Mouse (Mus musculus) kidney, adult 2 months (tissue): ENCODE results near the gene Dusp3. TPM values are rescaled to one million over a fixed set of nuclear protein-coding genes. Genes with fewer than 3 reads are reported as not detected.
"Not testable (repeated sequence)": the region's sequence is repeated elsewhere in the genome, so short reads cannot be mapped to it uniquely, and the experiment has no call there.

Experiments
- DNase-seq: peaks from one replicate; pipeline ENCODE4 v3.0.0; 2021
- H3K27ac ChIP-seq: fragments of 200-500 bp; 2 replicates; pipeline ENCODE4 v1.5.1; 2012; ENCODE audit warnings: low read depth, low read length, control low read depth, inconsistent platforms; ENCODE audit not compliant: insufficient read depth
- H3K27me3 ChIP-seq: fragments of 200-500 bp; replicated peaks from 2 replicates; pipeline ENCODE4 v1.6.1; 2012; ENCODE audit warnings: mild to moderate bottlenecking, moderate library complexity, low read length, inconsistent platforms; ENCODE audit not compliant: control insufficient read depth, insufficient read depth
- H3K36me3 ChIP-seq: fragments of 200-500 bp; 2 replicates; pipeline ENCODE4 v1.6.1; 2012; ENCODE audit warnings: mild to moderate bottlenecking, moderate library complexity, low read length, inconsistent platforms; ENCODE audit not compliant: control insufficient read depth, insufficient read depth
- H3K4me1 ChIP-seq: fragments of 200-500 bp; 2 replicates; pipeline ENCODE4 v1.6.1; 2011; ENCODE audit warnings: low read length; ENCODE audit not compliant: control insufficient read depth, insufficient read depth
- H3K4me3 ChIP-seq: fragments of 200-500 bp; 2 replicates; pipeline ENCODE4 v1.5.1; 2011; ENCODE audit warnings: mild to moderate bottlenecking, low read depth, low read length, control low read depth; ENCODE audit not compliant: insufficient read depth
- CTCF ChIP-seq: fragments of 200-500 bp; conservative IDR thresholded peaks from 2 replicates; pipeline ENCODE4 v1.5.1; 2011; ENCODE audit warnings: low read depth, mild to moderate bottlenecking, control low read depth, low read length, moderate library complexity, mixed read lengths; ENCODE audit not compliant: insufficient read depth, insufficient read length
- POLR2A ChIP-seq: fragments of 200-500 bp; IDR thresholded peaks from one replicate; pipeline ENCODE4 v1.6.1; 2011; ENCODE audit warnings: low read depth, low read length, control low read depth
- WGBS: fragments of 180-500 bp; shearing (Covaris S2); methylation state at CpG from one replicate; pipeline ENCODE4 v1.1.7; 2018; 5-methylcytosine and 5-hydroxymethylcytosine counted together
- polyA plus RNA-seq: library from polyadenylated mRNA; depleted of rRNA; stranded (reverse); fragments of >200 nt; gene quantifications from 2 replicates; pipeline ENCODE4 v1.2.3, GENCODE M21; 2012

Dusp3 gene
- polyA plus RNA-seq, 1 experiment: 67.8 TPM

- Histone ChIP-seq H3K4me1 (no peaks in the 10 kb centered on the region; the same call in 1 of the 2 replicates), H3K4me3 (no peak overlapping the region), H3K36me3 (no peaks in the 10 kb centered on the region), H3K27ac (peak overlapping the region; percentile 4; the same call in 1 of the 2 replicates), H3K27me3 (no peaks in the 10 kb centered on the region)
- peak; percentile 57 for DNase-seq
- 26% methylated on average over 5 of the region's 5 CpGs for WGBS
- TF ChIP-seq POLR2A: no peak
- no peak for TF ChIP-seq CTCF
Observed at GRCm38 (mm10) chr11:101998258-101998657, 11.4 kb upstream of the Dusp3 start.

- TF ChIP-seq POLR2A (no peak), CTCF (no peak)
- Histone ChIP-seq H3K4me1 (no peaks in the 10 kb centered on the region; the same call in 1 of the 2 replicates), H3K27me3 (no peaks in the 10 kb centered on the region), H3K4me3 (no peak overlapping the region), H3K36me3 (no peaks in the 10 kb centered on the region), H3K27ac (no peak overlapping the region)
- DNase-seq: no peak
- 93% methylated on average over 7 of the region's 7 CpGs for WGBS
Observed at GRCm38 (mm10) chr11:101995938-101996337, 9.1 kb upstream of the Dusp3 start.

DNA sequence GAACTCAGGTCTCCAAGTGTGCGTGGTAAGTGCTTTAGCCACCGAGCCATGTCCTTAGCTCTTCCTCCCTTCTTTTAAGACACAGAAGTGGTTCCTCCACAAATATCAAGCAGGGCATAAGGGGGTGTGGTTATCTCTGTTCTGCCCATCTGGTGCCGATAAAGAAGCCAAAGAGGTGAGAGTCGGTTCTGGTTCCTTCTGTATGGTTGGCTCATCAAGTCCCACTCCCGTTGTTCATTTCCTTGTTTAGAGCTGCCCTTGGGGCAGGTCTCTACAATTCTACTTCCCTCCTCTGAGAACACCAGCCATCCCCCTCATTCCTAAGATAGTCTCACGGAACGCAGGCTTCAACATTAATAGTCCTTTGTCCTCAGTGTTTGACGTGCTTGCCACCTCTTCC, 7.3 kb upstream of the Dusp3 start:
- H3K27me3 ChIP-seq: no peaks in the 10 kb centered on the region
- WGBS: 61% methylated on average over 8 of the region's 8 CpGs
- peak; percentile 21 for DNase-seq
- TF ChIP-seq POLR2A: no peak
- TF ChIP-seq CTCF: no peak
- no peaks in the 10 kb centered on the region; the same call in 1 of the 2 replicates for H3K4me1 ChIP-seq
- no peak overlapping the region for H3K4me3 ChIP-seq
- H3K36me3 ChIP-seq: no peaks in the 10 kb centered on the region
- peak overlapping the region; percentile 32; the same call in 1 of the 2 replicates for H3K27ac ChIP-seq

- DNase-seq: no peak
- Histone ChIP-seq H3K4me3 (no peak overlapping the region), H3K36me3 (no peaks in the 10 kb centered on the region), H3K4me1 (no peaks in the 10 kb centered on the region; the same call in 1 of the 2 replicates), H3K27ac (no peak overlapping the region), H3K27me3 (no peaks in the 10 kb centered on the region)
- 96% methylated on average over 7 of the region's 7 CpGs for WGBS
- TF ChIP-seq CTCF: no peak
- no peak for TF ChIP-seq POLR2A
Observed at GRCm38 (mm10) chr11:101992411-101992810, 5.6 kb upstream of the Dusp3 start.

GRCm38 (mm10) chr11:101991813-101992212, 5.0 kb upstream of the Dusp3 start:
- Histone ChIP-seq H3K4me1 (no peaks in the 10 kb centered on the region), H3K36me3 (no peaks in the 10 kb centered on the region), H3K4me3 (no peak overlapping the region), H3K27ac (no peak overlapping the region), H3K27me3 (no peaks in the 10 kb centered on the region)
- WGBS: 79% methylated on average over 3 of the region's 3 CpGs
- DNase-seq: no peak
- TF ChIP-seq CTCF (no peak), POLR2A (no peak)

GRCm38 (mm10) chr11:101990244-101990643, 3.4 kb upstream of the Dusp3 start:
- no peak overlapping the region for H3K27ac ChIP-seq
- H3K36me3 ChIP-seq: no peaks in the 10 kb centered on the region
- H3K4me3 ChIP-seq: no peak overlapping the region
- TF ChIP-seq POLR2A (no peak), CTCF (no peak)
- 93% methylated on average over 3 of the region's 3 CpGs for WGBS
- no peaks in the 10 kb centered on the region for H3K27me3 ChIP-seq
- H3K4me1 ChIP-seq: no peaks in the 10 kb centered on the region
- DNase-seq: no peak

DNA sequence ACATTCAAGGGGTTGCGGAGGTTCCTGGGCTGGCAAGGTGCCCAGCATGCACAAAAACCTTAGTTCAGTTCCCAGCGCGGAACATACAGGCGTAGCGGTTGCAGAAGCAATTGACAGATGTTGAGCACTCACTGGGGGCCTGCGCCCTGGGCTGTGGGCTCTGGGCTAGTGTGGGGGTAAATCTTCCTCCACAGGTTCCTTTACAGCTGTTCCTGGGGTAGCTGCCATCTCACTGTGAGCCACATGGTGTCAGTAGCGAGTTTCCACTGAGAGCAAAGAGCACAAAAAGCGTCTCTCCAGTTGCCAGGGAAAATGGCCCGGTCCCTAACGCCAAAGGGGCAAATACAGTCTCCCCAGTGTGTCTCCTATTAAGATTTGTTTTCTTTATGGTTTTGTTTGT, 823 bp downstream of the Dusp3 start:
- Histone ChIP-seq H3K27me3 (no peaks in the 10 kb centered on the region), H3K4me3 (no peak overlapping the region), H3K27ac (no peak overlapping the region), H3K36me3 (no peaks in the 10 kb centered on the region; the same call in 1 of the 2 replicates), H3K4me1 (peaks cover 4% of the 10 kb centered on the region; the same call in 1 of the 2 replicates)
- WGBS: 2% methylated on average over 10 of the region's 10 CpGs
- TF ChIP-seq POLR2A: no peak
- peak; percentile 98 for TF ChIP-seq CTCF
- DNase-seq: peak; percentile 91

- 41% methylated on average over 6 of the region's 6 CpGs for WGBS
- not testable (repeated sequence) for H3K27ac ChIP-seq, DNase-seq, H3K36me3 ChIP-seq, H3K4me1 ChIP-seq, H3K27me3 ChIP-seq, H3K4me3 ChIP-seq
Observed at GRCm38 (mm10) chr11:101985450-101985849, 1.4 kb downstream of the Dusp3 start.
